Mouse (Mus musculus) E14TG2a.4 (cell line): ENCODE results near the gene AI854703.

Experiments
- CTCF ChIP-seq: conservative IDR thresholded peaks from 2 replicates; pipeline ENCODE4 v1.5.1; 2014; ENCODE audit warnings: low read length
- NANOG ChIP-seq: IDR thresholded peaks from 2 replicates; pipeline ENCODE4 v1.6.1; 2014; ENCODE audit warnings: borderline replicate concordance, low read length, mixed read lengths
- POU5F1 ChIP-seq: IDR thresholded peaks from 2 replicates; pipeline ENCODE4 v1.6.1; 2014; ENCODE audit warnings: low read length, borderline replicate concordance

DNA sequence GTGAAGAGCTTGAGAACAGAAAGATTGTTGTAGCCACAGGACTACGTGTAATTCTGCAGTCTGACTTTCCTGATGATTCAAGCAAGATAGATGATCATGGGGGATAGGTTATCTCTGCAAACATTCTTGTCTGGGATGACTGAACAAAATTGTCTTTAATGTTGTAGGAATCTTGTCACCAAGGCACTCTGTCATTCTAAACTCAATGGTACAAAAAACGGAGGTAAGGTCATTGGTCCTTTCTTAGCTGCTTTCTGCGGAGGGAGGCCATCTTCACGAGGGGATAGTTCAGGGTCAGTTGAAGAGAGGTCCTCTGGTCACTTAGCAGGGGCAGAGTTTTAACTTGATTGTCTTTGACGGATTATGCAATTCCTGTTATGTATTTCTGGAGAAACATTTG is 47.8 kb upstream of the AI854703 start:
- TF ChIP-seq CTCF (no peak), NANOG (no peak), POU5F1 (no peak)
